Mouse (Mus musculus) layer of hippocampus, postnatal 36 days (tissue): ENCODE results near the gene Krt13. TPM values are rescaled to one million over a fixed set of nuclear protein-coding genes. Genes with fewer than 3 reads are reported as not detected.

Experiments
- DNase-seq, 2 experiments: peaks; one replicate each; pipeline ENCODE4 v3.0.0; 2022
- total RNA-seq, 2 experiments: library from RNA; stranded (reverse); gene quantifications; 2 replicates each; pipeline ENCODE4 v1.2.3; 2021

Krt13 gene
- not detected for total RNA-seq

DNA sequence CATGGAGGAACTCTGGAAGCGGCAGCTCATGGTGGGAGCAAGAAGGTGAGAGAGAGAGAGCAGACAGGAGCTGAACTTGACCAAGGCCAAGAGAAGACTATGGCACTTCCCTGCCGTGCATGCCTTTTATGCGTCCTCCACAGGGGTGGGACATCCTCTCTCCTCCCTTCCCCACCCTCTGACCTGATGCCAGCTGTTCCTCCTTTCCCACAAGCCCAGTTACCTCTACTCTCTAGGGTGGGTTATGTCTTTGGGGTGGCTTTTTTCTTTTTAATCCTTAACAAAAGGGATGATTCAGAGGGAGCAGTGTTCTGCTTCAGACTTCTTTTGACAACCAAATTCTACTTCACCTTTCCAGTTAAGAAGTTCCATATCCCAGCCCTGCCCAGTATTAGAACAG lies at the start of gene Krt13:
Gene Krt13 (minus strand): TSS at position 101 of the 400 bp plus-strand sequence.
- no peak for DNase-seq

DNA sequence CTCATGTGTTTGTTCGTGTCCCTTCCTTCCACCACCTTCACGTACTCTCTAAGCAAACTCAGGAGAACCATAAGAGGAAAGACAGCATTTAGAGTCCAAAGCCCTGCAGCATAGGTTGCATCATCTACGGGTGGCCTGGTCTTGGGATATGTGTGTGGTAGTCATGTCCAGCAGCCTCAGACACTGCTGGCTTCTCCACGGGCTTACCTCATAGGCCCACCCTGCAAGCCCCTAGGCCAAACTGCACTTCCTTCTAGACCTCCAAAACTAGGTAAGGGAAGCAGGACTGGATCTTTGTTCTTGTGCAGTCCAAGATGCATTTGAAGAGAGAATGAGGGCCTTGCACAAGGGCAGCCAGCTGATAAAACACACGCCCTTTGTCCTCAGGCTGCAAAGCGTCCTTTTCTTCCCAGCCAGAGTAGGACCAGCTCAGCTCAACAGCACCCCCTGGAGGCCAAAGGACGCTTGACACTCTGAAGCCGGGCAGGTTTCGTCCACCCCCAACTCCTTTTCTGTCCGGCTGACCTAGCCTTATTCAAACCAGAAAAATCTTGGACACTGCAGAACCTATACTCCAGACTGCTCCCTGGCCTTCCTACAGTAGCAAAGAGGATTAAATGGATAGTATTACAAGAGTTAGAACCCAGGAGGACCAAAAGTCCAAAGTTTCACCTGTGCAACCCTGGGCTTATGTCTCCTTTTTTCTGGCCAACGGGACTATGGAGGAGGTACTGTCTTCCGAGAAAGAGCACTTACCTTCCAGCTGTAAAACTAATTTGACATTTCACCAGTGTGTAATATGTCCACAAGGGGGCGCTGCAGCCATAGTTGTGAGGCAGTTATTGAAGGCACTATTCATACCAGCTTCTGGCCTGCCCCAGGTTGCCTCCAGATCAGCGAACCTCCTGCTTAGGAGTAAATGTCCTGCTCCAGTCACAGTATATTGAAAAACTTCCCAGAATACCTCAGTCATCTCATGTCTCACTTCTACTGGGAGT lies 47.7 kb upstream of the Krt13 start:
- peak; percentile 58 to 64 for DNase-seq

DNA sequence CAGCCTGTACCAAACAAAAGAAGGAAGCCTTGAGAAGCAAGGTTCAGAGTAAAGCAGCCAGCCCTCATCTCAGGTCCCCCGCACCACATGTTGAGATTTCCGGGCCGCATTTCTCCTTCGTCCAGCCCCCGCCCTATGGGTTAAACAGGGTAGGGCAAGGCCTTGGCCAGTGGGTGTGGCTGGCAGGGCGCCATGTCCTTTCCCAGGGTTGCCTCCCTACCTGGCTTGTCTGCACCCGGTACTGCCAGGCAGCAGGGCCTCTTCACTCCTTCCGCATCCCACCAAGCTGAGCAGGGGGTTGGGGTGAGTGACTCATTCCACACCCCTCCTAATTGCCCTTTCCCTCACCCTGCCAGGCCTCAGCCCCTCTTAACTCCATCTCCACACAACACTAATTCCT lies 46.7 kb upstream of the Krt13 start:
- DNase-seq = no peak

DNA sequence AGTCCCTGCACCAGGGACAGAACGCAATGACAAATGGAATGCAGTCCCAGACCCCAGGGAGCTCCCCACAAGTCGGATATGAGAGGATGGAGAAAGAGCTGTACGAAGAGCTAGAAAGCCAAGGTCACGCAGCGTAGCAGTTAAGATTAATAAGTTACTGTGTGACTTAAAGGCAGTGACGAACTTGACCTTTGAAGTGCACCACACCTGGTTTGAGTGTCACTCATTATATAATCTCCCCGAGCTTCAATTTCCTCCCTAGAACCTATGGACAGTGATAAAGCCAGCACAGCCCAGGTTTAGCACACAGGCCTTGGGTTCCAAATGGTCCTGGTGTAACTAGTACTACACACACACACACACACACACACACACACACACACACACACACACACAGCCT lies 43.0 kb upstream of the Krt13 start:
- DNase-seq = no peak

DNA sequence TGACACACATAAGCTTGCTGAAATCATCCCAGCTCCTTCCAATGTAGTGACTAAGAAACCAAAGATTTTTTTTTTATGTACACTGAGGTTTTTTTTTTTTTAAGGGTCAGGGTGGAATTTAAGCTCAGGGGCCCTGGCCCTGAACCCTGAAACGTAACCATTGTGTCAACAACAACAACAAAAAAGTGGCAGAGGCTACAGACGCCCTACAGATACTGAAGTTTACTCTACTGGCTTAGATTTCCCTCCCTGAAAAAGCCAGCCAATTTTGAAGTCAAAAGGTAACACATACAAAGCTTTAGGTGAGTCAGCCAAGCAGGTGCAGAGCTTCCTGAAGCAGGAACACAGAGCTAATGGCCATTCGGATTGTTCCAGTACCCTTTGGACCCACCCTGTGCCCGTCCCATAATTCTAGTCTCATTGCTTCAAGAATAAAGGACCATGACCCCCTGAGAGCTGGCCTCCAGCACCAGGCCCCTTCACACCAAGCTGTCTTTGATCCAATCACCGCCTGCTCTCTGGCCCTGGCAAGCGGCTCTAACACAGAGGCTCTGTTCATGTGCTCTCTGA lies 36.6 kb upstream of the Krt13 start:
- DNase-seq = no peak

DNA sequence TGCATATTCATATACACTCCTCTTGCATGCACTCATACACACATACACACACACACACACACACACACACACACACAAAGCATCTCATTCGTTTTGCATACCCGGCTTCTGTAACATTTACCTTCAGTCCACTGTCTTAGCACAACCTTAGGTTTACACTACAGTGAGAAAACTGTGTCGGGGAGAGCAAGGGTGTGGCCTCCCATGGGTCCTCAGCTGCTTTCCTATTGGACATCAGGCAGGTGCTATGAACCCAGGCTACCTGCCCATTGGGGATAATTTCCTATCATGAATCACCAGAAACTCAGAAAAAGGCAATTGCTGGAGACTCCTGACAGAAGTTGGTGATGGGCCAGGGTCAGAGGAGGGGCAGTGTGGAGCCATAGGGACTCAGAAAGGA lies 36.0 kb upstream of the Krt13 start:
- no peak for DNase-seq

DNA sequence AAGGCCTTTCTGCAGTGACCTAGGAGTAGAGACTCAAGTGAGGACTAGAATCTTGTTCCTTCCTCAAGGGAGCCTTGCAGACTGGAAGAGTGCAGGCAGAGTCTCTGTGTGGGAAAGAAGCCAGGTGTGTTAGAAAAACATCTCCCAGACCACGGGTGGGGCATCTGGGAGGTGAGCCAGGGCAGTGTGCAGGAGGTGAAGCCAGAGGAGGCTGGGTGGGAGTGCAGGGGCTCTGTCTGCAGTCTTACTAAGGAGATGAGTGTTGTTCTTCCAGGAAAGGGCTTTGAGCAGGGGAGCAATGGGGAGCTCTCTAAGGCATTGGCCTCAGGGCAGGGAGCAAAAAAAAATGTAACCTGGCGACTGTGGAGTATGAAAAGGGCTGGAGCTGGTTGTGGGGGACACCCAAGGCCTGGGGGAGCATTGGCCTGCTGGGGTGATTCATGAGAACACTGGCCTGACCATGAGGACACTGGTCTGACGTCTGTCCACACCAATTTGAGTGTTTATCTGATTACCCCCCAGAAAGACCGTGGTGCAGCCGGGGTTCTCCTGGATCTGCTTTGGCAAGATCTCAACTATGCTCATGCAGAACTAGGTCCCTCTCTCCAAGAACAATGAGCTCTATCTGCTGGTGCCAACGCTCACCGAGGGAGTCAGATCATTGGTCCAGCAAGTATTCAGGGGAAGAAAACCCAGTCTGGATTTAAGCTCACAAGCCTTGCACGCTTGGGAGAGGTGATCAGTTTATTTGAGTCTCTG lies 34.3 kb upstream of the Krt13 start:
- DNase-seq = no peak

DNA sequence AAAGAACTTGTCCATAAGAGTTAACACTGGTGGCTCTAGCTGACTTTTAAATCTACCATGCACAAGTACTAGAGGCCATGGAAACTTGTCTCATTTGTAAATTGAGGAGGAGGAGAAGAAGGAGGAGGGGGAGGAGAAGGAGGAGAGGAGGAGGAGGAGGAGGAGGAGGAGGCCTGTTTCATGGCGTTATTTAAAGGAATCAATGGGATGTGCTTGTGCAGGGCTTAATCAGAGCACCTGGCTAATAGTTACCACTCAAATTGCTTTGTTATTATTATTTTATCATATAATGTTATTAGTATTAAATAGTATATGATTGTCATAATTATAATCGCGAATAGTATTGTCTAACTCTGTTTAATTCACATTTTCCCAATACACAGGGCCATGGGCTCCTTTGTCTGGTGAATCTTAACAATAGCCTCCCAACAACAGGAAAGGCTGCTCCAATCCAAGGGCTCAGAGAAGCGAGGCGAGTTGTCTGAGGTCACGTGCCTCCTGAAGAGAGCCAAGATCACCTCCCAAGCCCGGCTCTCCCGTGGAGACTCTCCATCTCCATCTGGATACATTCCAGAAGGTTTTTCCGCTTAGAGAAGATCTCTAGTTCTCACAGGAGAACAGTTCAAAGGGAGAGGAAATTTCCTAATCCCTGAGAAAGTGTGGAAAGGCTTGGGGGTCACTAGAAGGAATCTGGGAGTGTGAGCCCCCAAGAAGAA lies 27.4 kb upstream of the Krt13 start, which contains the start of gene Krt19:
Gene Krt19 (minus strand): TSS at position 51 of the 716 bp plus-strand sequence.
- no peak for DNase-seq

DNA sequence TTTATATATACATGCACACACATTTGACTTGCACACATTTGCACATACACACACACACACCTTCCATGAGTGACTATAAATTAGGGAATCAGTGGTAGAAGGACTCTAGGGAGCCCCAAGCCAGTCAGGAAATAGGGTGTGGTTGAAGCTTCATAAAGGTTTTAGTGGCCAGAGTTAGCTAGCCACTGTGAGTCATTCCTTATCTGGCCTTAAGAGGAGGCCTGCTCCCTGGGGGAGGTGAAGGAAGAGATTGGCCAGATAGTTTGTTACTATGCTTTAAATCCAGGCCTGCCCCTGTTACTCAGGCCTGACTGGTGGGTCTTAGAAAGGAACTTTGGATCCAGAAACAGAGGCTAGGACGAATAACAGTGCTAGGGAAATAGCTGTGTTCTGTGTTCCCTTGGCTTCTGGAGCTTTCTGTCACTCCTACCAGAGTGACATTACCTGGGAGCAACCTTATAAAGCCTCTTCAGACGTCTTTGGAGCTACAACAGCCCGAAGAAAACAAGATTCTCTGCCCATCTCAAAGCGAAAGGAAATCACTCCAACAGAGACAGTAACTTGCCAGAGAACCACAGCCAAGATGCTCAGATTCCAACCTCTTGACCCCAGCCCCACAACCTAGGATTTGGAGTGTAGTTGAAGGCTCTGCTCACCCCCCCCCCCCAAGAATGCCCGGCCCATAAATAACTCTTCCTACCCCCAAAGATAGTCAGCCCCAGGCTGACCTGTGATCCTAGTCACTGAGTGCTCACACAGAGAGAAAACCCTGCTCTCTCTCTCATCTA lies 26.4 kb upstream of the Krt13 start:
- DNase-seq = no peak

DNA sequence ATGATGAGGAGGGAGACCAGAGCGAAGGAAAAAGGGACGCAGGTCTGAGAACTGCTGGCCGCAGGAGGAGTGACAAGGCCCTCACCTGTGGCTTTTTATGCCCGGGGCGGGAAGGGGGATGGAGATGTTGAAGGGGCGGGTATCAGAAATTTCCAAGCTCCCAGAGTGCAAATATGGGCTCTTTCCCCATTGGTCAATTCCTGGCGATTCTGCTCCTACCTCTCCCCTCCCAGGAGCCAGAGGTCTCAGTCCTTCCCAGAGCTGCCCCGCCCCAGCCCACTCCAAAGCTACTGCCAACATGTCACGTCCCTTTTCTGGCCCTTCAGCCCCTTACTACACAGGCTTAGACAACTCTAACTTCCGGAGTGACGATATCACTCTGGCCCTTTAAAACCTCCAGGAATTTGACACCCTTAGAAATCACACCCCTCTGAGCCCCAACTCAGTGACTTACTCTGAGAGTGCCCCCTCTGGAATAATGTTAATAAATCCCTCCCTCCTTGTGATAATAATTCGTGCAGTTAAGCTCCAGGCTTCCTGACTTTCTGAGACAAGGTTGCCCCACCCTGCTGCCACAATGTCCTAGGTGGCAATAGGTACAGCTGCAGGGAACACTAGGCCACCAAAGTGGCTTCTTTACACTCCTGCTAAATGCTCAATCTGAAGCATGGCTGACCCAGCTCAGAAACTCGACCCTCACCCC lies 24.6 kb upstream of the Krt13 start:
- DNase-seq = no peak

DNA sequence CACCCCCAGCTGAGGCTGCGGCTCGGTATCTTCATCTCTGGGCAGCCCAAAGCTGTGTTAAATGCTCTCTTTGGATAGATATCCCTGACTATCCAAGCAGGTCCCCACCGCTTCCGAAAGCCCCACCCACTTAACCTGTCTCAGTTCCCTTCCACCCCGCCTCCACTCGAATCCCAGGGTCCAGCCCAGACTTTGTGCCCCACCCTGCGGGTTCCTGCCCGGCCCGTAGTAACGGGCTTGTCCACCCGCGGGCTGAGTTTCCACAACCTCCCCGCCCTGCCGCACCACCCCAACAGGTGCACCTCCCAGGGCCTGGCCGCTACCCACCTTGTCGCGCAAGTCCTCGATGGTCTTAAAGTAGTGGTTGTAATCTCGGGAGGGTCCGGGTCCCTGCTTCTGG lies 23.7 kb upstream of the Krt13 start:
- no peak for DNase-seq

DNA sequence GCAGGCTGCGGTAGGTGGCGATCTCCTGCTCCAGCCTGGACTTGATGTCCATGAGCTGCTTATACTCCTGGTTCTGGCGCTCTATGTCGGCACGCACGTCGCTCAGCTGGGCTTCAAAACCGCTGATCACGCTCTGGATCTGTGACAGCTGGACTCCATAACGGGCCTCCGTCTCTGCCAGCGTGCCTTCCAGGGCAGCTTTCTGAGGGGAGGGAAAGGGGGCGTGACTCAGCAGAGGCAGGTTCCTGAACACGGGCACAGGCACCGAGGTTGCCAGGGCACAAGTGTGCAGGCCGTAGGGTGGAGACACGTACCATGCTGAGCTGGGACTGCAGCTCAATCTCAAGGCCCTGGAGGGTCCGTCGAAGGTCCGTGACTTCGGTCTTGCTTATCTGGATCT lies 19.6 kb upstream of the Krt13 start:
- DNase-seq = no peak

DNA sequence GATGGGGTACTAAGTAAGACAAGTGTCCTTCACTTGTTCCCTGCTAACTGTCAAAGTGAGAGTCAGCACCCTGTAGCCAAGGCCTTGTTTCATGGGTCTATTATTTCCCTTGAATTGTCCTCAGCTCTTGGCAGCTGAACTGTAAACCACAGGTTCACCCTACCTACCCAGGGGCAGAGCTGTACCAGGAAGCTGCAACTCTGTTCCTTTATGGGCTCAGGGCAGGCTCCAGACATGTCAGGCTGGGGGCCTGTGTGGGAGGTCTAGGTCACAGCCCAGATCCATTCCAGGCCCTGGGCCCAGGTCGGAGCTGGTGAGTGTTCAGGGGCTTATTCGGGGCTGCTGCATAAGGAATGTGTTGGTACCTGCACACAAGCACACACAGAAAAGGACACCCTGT lies 18.0 kb upstream of the Krt13 start:
- DNase-seq = no peak

DNA sequence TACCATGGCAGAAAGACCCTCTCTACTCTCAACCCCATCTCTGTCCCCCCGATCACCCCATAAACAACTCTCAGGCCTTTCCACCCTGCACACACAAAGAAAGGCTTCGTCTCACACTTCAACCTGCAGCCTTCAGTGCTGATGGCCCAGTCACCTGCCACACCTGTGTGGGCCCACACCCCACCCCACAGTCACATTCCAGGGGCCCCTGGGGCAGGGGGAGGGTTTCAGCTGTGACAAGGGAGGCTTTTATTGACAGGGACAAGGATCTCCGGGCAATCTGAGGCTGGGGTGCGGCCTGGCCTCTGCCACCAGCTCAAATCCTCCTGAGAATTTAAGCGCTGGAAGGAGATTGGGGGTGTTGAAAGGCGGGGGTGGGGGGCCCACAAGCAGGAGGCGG lies 17.4 kb upstream of the Krt13 start:
- no peak for DNase-seq

DNA sequence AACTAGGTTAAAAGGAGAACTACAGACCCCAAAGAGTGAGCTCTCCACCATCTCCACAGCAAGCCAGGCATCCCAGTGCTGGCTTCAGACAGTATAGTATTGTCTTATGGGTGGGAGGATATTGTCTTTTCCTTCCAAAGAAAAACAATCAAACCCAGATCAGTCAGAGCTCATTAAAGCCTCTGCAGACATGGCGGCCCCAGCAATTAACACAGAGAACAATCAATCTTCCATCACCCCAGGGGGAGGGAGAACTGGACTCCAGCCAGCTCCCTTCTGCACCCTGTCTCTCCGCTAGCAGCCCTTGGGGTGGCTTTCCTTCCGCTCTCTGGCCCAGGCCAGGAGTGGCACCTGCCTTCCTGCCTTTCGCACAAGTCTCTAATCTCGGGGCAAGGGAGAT lies 16.3 kb upstream of the Krt13 start:
- no peak for DNase-seq

DNA sequence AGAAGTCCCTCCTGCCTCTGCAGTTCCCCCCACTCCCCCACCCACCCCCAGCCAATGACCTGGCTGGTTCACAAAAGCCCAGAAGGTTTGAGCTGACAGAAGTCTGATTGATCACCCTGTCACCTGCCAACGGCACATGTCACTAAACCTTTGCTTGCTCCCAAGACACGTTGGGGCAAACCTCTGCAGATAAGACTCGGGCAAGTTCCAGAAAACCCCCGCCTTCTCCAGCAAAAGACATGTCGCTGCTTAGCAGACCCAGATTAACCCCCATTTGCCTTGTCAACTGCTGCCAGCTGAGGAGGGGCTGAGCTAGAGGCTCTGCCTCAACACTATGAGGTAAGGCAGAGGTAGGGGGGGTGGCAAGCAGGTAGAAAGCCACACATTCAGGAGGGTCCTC lies 15.2 kb upstream of the Krt13 start:
- DNase-seq = no peak

DNA sequence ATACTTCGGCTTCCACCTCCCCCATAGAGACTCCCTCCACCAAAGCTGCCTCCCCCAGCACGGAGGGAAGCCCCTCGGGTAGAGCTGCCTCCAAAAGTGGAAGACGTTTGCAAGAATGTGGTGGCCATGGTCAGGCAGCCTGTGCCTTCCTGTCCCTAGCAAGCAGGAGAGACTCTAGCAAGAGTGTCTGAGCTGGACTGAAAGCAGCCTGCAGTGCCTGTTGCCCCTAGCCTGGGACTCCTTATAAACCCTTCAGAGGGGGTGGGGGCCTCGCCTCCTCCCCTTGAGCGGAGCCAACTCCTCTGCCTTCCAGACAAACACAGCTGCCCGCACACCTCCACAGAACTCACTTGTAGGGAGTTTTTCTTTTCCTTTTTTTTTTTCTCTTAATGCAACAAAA lies 14.4 kb upstream of the Krt13 start, which contains the start of gene Krt15:
Gene Krt15 (minus strand): TSS at position 198 of the 400 bp plus-strand sequence.
- no peak for DNase-seq

DNA sequence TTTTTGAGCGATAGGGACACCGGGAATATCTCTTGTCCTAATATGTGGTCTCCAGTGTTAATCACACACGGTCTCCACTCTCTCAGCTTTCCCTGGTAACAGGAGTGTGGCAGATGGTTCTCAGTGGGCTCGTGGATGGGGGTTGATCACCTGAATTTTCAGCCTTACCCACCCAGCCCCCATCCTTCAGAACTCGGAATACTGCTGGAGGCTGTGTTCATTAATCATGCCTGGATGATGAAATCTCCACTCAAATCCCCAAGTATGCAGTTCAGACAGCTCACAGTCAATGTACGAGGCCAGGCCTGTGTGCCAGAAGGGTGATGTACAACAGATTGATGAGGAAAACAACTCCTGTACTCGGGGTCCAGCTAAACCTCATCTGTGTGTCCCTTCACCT lies 3.5 kb upstream of the Krt13 start:
- DNase-seq = no peak

DNA sequence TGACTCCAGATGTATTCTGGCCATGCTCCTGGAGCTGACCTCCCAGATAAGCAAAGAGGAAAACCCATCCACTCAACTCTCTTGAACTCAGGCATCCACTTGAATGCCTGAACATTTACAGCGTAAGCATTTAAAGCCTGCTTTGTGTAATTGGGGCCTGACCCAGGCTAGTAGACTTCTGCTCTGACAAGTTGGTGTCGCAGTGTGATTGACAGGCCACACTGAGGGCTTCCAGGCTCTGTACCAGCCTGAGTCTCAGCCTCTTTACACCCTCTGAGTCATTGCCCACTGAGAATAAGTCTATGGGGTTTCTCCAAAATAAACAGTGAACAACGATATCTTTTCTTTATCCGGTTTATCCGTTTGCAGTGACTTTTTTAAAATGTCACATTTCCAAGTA lies 1.0 kb downstream of the Krt13 start:
- no peak for DNase-seq

DNA sequence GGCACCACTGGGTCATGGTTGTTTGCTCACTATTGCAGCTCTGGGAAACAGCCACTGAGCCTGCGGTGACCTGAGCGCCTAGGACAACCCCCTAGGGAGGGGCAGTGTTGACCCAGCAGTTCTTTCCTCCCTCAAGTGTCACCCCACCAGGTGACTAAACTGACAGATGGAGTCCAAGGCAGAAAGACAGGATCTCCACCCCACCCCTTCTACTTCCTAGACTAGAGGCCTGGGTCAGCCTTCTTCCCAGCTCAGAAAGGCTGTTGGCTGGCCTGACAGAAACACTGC lies 7.7 kb downstream of the Krt13 start:
- no peak for DNase-seq
